Comparison of ENCODE assay signal across 9 mouse cellular contexts in genomic region chr13:58400576-58400975, GRCm38 (mm10). TPM values are rescaled to one million over a fixed set of nuclear protein-coding genes. Genes with fewer than 3 reads are reported as not detected.
A peak's percentile ranks its signal among the peaks of the same experiment; 100 is the strongest.
DNase-seq lines count a peak whose midpoint lies in the region; ATAC-seq and TF ChIP-seq lines count a peak whose summit lies in the region.
"Had no signal": no experiment of that assay in that cellular context is flagged by ENCODE, and none has a peak within 500 bp of the region (broad histone marks: within the 10 kb centered on the region; RNA-seq: fewer than 3 reads in every experiment).

No protein-coding gene starts in this region.

- H3K4me3 ChIP-seq in kidney, postnatal 0 days (replicated peaks; ENCODE audit: low read depth, low read length) = peak overlapping the region; percentile 84
- peak overlapping the region; percentile 95 for H3K4me3 ChIP-seq in brown adipose tissue, adult 24 weeks (ENCODE audit: insufficient read depth, low read depth, low read length)
- peak overlapping the region; percentile 100 for H3K4me3 ChIP-seq in intestine, embryonic 14.5 days (ENCODE audit: low read depth, low read length)
- peak overlapping the region; percentile 98 for H3K4me3 ChIP-seq in neural tube, embryonic 11.5 days (ENCODE audit: low read depth, low read length)

- intact Hi-C loops in left cerebral cortex, postnatal 10 days (cut with DNase I) = loop anchor here (5.0 kb wide), 2 partner anchors 142 to 187 kb away; no protein-coding TSS in a partner anchor
- intact Hi-C loops in left cerebral cortex, postnatal 4 days (cut with DNase I) = loop anchor here (5.0 kb wide), 2 partner anchors 147 to 187 kb away; no protein-coding TSS in a partner anchor

- peaks cover 16% of the 10 kb centered on the region for H3K36me3 ChIP-seq in kidney, postnatal 0 days (ENCODE audit: insufficient read depth, low read length)
- H3K36me3 ChIP-seq in intestine, embryonic 14.5 days (ENCODE audit: control insufficient read depth, insufficient read depth, low read length) = peaks cover 41% of the 10 kb centered on the region
- peaks cover 7% of the 10 kb centered on the region for H3K36me3 ChIP-seq in neural tube, embryonic 11.5 days (ENCODE audit: control insufficient read depth, insufficient read depth, low read length)

- no peaks in the 10 kb centered on the region for H3K4me1 ChIP-seq in kidney, postnatal 0 days (replicated peaks; ENCODE audit: insufficient read depth, low read length)
- no peaks in the 10 kb centered on the region for H3K4me1 ChIP-seq in brown adipose tissue, adult 24 weeks (ENCODE audit: control insufficient read depth, insufficient read depth, insufficient read length, low read length)
- H3K4me1 ChIP-seq in intestine, embryonic 14.5 days (replicated peaks; ENCODE audit: control insufficient read depth, insufficient read depth, low read length) = 0 out of 2 replicates have a peak, but pooled peaks cover 9% of the 10 kb centered on the region
- H3K4me1 ChIP-seq in neural tube, embryonic 11.5 days (ENCODE audit: control insufficient read depth, insufficient read depth, low read length) = no peaks in the 10 kb centered on the region

- under 1% methylated on average over 11 of the region's 11 CpGs for WGBS in kidney, postnatal 0 days
- WGBS in intestine, embryonic 14.5 days = 0% methylated on average over 11 of the region's 11 CpGs
- 1% methylated on average over 11 of the region's 11 CpGs for WGBS in neural tube, embryonic 11.5 days

- peak overlapping the region; percentile 75 for H3K4me2 ChIP-seq in kidney, postnatal 0 days (ENCODE audit: low read length)
- H3K4me2 ChIP-seq in intestine, embryonic 14.5 days (ENCODE audit: low read length) = peak overlapping the region; percentile 94
- H3K4me2 ChIP-seq in neural tube, embryonic 11.5 days (ENCODE audit: low read depth) = peak overlapping the region; percentile 56

- no peaks in the 10 kb centered on the region for H3K27me3 ChIP-seq in kidney, postnatal 0 days (ENCODE audit: insufficient read depth, low read length)
- H3K27me3 ChIP-seq in intestine, embryonic 14.5 days (replicated peaks; ENCODE audit: control insufficient read depth, insufficient read depth, low read length) = no peaks in the 10 kb centered on the region
- H3K27me3 ChIP-seq in neural tube, embryonic 11.5 days (ENCODE audit: control insufficient read depth, insufficient read depth, low read length) = no peaks in the 10 kb centered on the region

- H3K9me3 ChIP-seq in kidney, postnatal 0 days (replicated peaks; ENCODE audit: low read length) = no peaks in the 10 kb centered on the region
- H3K9me3 ChIP-seq in intestine, embryonic 14.5 days (ENCODE audit: control insufficient read depth, low read length) = no peaks in the 10 kb centered on the region
- no peaks in the 10 kb centered on the region for H3K9me3 ChIP-seq in neural tube, embryonic 11.5 days (ENCODE audit: control insufficient read depth, low read length)

- ATAC-seq in kidney, postnatal 0 days (replicated peaks; ENCODE audit: low FRiP score, low read depth) = no peak
- ATAC-seq in intestine, embryonic 14.5 days (replicated peaks; ENCODE audit: low FRiP score, low TSS enrichment, low read depth) = no peak
- ATAC-seq in neural tube, embryonic 11.5 days (ENCODE audit: insufficient read depth, low FRiP score, low TSS enrichment) = no peak

- TF ChIP-seq CTCF in kidney, postnatal 0 days (IDR thresholded peaks at IDR 0.05; ENCODE audit: low read depth) = no peak

- peak overlapping the region; percentile 93; the same call in 1 of the 2 replicates for H3K27ac ChIP-seq in kidney, postnatal 0 days
- no peak overlapping the region for H3K27ac ChIP-seq in brown adipose tissue, adult 24 weeks (replicated peaks; ENCODE audit: low read depth, low read length)
- 0 out of 2 replicates have a peak overlapping the region, but pooled peaks have one; percentile 99 for H3K27ac ChIP-seq in intestine, embryonic 14.5 days (ENCODE audit: low read depth)
- peak overlapping the region; percentile 98; the same call in 1 of the 2 replicates for H3K27ac ChIP-seq in neural tube, embryonic 11.5 days (ENCODE audit: low read depth, low read length)

- no peak for DNase-seq in kidney, postnatal 0 days (ENCODE audit: low spot score)
- DNase-seq in kidney, postnatal 36 days = no peak
- no peak for DNase-seq in intestine, embryonic 14.5 days (ENCODE audit: low spot score)
- no peak for DNase-seq in neural tube, embryonic 11.5 days (ENCODE audit: low spot score)
- no peak for DNase-seq in right cerebral cortex, postnatal 14 days
- DNase-seq in left cerebral cortex, postnatal 10 days (ENCODE audit: extremely low spot score in 1 of 2, low spot score in 2 of 2) = no peak
- no peak for DNase-seq in left cerebral cortex, postnatal 4 days

- peak overlapping the region; percentile 100 for H3K9ac ChIP-seq in kidney, postnatal 0 days (ENCODE audit: low read depth, low read length)
- H3K9ac ChIP-seq in intestine, embryonic 14.5 days (ENCODE audit: low read length) = peak overlapping the region; percentile 100
- H3K9ac ChIP-seq in neural tube, embryonic 11.5 days (ENCODE audit: low read length) = peak overlapping the region; percentile 96

RNA-seq across cellular contexts. Expression of gene Rmi1, which starts 1.5 kb away (rescaled TPM):
- polyA plus RNA-seq in kidney, postnatal 0 days (2015; fragmentation: Nextera tagmentation; extraction: Ambion mirVana) = 19.3 and 20.5 TPM in 2 replicates
- polyA plus RNA-seq in brown adipose tissue, adult 24 weeks (2012; ENCODE audit: insufficient read depth, insufficient read length, missing spikeins) = 16.1 and 25.2 TPM in 2 replicates
- polyA plus RNA-seq in intestine, embryonic 14.5 days (2014; fragmentation: Nextera tagmentation; extraction: Ambion mirVana) = 21.2 and 26.0 TPM in 2 replicates
- polyA plus RNA-seq in neural tube, embryonic 11.5 days (2014; fragmentation: Nextera tagmentation; extraction: Ambion mirVana) = 29.8 and 32.1 TPM in 2 replicates
- total RNA-seq in left cerebral cortex, postnatal 10 days (2021) = 10 to 100 TPM; 14.5 to 14.7 TPM
- 10 to 100 TPM; 12.1 to 13.8 TPM for total RNA-seq in left cerebral cortex, postnatal 4 days (2021)

RNA-seq across cellular contexts. Expression of gene Hnrnpk, which starts 2.6 kb away (rescaled TPM):
- 1,049 and 1,178 TPM in 2 replicates for polyA plus RNA-seq in kidney, postnatal 0 days (2015; fragmentation: Nextera tagmentation; extraction: Ambion mirVana)
- 379 and 394 TPM in 2 replicates for polyA plus RNA-seq in brown adipose tissue, adult 24 weeks (2012; ENCODE audit: insufficient read depth, insufficient read length, missing spikeins)
- polyA plus RNA-seq in intestine, embryonic 14.5 days (2014; fragmentation: Nextera tagmentation; extraction: Ambion mirVana) = 1,414 and 1,590 TPM in 2 replicates
- 2,400 and 2,440 TPM in 2 replicates for polyA plus RNA-seq in neural tube, embryonic 11.5 days (2014; fragmentation: Nextera tagmentation; extraction: Ambion mirVana)
- 100 to 1,000 TPM; 729 to 758 TPM for total RNA-seq in left cerebral cortex, postnatal 10 days (2021)
- 100 to 1,000 TPM; 907 to 963 TPM for total RNA-seq in left cerebral cortex, postnatal 4 days (2021)

RNA-seq across cellular contexts. Expression of gene 2210016F16Rik, which starts 15.6 kb away (rescaled TPM):
- 33.0 and 33.7 TPM in 2 replicates for polyA plus RNA-seq in kidney, postnatal 0 days (2015; fragmentation: Nextera tagmentation; extraction: Ambion mirVana)
- 30.3 and 32.8 TPM in 2 replicates for polyA plus RNA-seq in brown adipose tissue, adult 24 weeks (2012; ENCODE audit: insufficient read depth, insufficient read length, missing spikeins)
- polyA plus RNA-seq in intestine, embryonic 14.5 days (2014; fragmentation: Nextera tagmentation; extraction: Ambion mirVana) = 34.0 and 35.6 TPM in 2 replicates
- 31.2 and 32.2 TPM in 2 replicates for polyA plus RNA-seq in neural tube, embryonic 11.5 days (2014; fragmentation: Nextera tagmentation; extraction: Ambion mirVana)
- total RNA-seq in left cerebral cortex, postnatal 10 days (2021) = 1 to 10 TPM; 4.7 to 5.6 TPM
- 1 to 10 TPM; 7.1 to 8.0 TPM for total RNA-seq in left cerebral cortex, postnatal 4 days (2021)

RNA-seq across cellular contexts. Expression of gene Kif27, which starts 41.7 kb away (rescaled TPM):
- polyA plus RNA-seq in kidney, postnatal 0 days (2015; fragmentation: Nextera tagmentation; extraction: Ambion mirVana) = 0.52 and 0.55 TPM in 2 replicates
- 0.32 TPM in 1 of 2 replicates, not detected in the other for polyA plus RNA-seq in brown adipose tissue, adult 24 weeks (2012; ENCODE audit: insufficient read depth, insufficient read length, missing spikeins)
- 0.52 and 1.0 TPM in 2 replicates for polyA plus RNA-seq in intestine, embryonic 14.5 days (2014; fragmentation: Nextera tagmentation; extraction: Ambion mirVana)
- 1.0 and 1.7 TPM in 2 replicates for polyA plus RNA-seq in neural tube, embryonic 11.5 days (2014; fragmentation: Nextera tagmentation; extraction: Ambion mirVana)
- 1 to 10 TPM; 2.0 to 3.6 TPM for total RNA-seq in left cerebral cortex, postnatal 10 days (2021)
- total RNA-seq in left cerebral cortex, postnatal 4 days (2021) = 1 to 10 TPM; 3.3 to 3.8 TPM
- total RNA-seq: common myeloid progenitor, adult 5-6 weeks had no signal
